Mouse (Mus musculus) layer of hippocampus, adult 11-12 months (tissue): Measurements from ENCODE around the gene Grasp.

Experiments
- DNase-seq: peaks from one replicate; pipeline ENCODE4 v3.0.0; 2022; ENCODE audit warnings: low spot score

Grasp gene

GRCm38 (mm10) chr15:101228866-101229590 is 5.0 kb downstream of the Grasp start:
- DNase-seq: no peak

DNA sequence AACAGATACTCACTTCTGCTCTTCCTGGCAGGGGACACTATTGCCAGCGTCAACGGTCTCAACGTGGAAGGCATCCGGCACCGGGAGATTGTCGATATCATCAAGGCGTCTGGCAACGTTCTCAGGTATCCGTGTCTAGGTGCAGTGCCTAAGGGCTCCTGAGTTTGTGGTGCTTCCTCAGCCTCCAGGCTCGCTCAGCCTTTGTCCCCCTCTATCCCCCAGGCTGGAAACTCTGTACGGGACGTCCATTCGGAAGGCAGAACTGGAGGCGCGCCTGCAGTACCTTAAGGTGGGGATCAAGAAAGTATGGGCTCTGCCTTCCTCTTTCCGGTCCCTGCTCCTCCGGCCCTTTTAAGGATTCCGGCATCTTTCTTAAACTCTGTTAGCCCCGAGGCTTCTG is 6.5 kb downstream of the Grasp start:
- no peak for DNase-seq

- no peak for DNase-seq
Measured at GRCm38 (mm10) chr15:101230995-101231647, 7.1 kb downstream of the Grasp start.

DNA sequence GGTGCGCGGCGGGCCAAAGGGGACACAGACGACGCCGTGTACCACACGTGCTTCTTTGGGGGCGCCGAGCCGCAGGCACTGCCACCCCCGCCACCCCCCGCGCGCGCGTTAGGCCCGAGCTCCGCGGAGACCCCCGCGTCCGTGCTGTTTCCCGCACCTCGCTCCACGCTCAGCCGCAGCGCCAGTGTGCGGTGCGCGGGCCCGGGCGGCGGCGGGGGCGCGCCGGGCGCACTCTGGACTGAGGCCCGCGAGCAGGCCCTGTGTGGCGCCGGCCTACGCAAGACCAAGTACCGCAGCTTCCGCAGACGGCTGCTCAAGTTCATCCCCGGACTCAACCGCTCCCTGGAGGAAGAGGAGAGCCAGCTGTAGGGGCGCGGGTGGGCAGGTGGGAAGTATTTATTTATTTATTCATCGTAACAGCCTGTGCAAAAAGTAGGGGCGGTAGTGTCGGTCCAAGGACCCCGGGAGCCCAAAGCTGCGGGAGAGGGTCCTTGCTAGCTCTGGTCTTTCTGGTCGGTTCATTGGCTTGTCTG is 7.7 kb downstream of the Grasp start:
- DNase-seq: no peak

DNA sequence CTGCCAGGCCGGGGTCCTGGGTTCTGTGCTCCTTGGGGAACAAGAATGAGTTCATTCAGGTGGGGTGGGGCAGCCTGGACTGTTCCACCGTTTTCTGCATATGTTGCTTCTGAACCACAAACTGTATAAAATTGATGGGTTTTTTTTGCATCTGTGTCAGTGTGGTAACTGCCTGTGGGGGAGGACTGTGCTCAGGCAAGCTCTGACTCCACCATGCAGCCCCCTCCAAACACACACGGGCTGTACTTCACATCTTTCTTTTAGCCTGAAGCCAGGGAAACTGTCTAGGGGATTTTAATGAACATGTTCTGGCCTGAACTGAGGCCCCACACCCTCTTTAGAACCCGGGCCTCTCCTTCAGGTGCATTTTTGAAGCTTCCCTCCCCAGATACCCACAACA is 8.6 kb downstream of the Grasp start:
- DNase-seq: no peak

DNA sequence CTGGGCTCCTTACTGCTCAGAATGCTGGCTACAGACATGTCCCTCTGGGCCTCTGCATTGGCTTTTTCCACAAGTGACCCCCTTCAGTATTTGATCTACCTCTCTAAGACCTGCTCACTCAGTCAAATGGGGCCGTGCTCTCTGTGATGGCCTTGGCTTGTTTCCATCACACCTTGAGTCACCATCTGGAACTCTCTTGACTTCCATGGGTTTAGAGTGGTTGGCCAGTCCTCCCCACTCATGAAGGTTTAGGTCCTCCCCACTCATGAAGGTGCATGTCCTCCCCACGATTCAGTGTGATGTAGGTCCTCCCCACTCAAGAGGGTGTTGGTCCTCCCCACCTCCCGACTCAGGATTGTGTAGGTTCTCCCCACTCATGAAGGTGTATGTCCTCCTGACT is 9.2 kb downstream of the Grasp start:
- DNase-seq: no peak

DNA sequence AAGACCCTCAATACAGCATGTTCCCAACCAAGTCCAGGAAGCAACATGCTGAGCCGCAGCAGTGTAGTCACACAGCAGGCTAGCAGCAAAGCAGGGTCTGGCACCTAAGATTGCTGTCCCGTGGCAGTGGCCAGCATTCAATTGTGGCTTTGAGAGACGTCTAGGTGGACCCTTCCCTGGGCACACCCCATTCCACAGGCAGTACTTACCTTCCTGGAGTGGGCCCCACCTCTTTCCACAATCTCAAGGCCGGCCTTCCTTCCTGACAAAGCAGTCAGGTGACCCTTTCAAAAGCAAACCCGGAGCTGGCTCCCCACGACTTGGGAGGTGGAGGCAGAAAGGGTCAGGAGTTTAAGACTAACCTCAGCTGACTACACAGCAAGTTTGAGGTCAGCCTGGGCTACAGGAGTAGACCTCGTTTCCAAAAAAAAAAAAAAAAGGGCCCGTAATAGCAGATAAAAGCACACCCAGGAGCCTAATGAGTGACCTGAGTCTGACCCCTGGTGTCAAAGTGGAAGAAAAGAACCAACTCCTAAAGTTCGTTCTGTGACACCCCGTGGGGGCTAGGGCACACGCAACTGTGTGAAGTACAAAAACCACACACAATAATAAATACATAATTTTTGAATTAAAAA is 9.8 kb downstream of the Grasp start:
- no peak for DNase-seq

DNA sequence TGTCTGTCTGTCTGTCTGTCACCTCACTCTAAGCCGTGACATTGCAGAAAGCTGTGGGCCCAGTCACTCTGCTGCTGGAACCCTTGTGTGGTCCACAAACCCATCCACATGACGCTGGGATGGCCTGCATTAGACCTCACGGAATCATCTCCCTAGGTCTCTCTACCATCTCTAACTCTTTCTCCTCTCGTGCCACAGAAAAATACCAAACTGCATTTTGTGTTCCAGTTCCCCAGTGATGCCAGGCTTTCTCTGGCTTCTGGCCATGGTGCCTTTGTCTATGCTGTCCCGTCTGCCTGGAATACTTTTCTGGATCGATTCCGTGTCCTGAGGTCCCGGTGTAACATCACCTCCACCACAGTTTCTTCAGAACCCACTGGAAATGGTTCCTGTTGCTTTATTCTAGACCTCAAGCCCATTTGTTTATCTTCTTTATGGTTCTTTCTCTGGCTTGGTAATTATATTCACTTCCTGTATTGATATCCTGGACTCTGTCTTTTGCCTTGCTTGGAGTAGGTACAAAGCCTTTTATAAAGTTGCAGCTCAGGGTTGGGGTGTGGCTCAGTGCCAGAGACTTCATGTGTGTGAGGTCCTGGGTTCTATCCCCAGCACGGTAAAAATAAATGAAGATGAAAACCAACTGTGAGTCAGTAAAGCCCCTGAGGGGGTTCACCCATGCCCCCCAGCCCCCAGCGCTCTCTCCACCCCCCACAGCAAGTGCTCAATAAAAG is 10.8 kb downstream of the Grasp start:
- no peak for DNase-seq

DNA sequence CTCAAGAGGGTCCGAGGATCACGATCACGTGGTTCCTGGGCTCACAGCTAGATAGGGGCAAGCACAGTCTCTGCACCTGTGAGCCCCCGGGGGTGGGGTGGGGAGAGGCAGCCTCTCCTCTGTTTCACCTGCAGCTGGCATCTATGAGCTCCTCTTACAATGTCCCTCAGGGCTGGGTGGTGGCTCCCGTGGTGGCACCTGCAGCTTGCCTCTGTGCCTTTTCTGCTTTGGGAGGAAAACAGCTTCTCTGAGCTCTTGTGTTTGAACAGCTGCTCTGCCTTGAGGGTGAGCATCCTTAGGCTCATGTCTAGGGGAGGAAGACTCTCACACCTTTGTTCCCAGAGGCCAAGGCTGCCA is 11.3 kb downstream of the Grasp start:
- DNase-seq: no peak

GRCm38 (mm10) chr15:101235728-101236327 is 11.8 kb downstream of the Grasp start:
- DNase-seq: no peak

GRCm38 (mm10) chr15:101236878-101237277 is 12.9 kb downstream of the Grasp start:
- DNase-seq: peak; percentile 74

DNA sequence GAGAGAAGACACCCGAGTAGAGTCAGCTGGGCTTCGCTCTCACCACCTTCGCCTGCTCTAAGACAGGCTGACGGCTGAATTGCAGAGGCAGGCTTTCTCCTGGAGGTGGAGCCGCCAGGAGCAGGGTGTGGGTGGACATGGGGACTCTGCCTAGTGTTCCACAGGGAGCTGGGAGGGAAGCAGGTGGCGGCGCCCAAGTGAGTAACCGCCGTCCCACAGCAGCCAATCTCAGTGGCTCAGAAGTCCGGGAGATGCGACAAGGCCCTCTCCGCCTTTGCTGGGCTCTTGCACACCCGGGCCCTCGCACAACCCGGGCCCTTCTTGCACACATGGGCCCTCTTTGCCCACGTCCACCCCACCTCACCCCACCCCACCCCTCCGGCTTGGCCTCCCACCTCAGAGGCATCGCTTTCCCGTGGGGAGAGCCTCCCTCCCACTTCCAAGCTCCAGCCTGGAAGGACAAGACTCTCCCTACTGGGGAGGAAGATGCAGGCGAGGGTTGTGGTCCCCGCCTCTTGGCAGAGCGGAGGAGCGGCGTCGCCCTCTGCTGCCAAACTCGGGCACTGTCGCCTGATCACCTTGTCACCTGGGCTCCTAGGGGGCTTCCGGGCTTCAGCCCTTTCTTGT is 15.0 kb downstream of the Grasp start:
- DNase-seq: peak; percentile 67

GRCm38 (mm10) chr15:101239821-101240220 is 15.8 kb downstream of the Grasp start:
- no peak for DNase-seq

GRCm38 (mm10) chr15:101240799-101241204 is 16.8 kb downstream of the Grasp start:
- peak; percentile 96 for DNase-seq

- DNase-seq: no peak
Measured at GRCm38 (mm10) chr15:101241236-101241635, 17.2 kb downstream of the Grasp start.

DNA sequence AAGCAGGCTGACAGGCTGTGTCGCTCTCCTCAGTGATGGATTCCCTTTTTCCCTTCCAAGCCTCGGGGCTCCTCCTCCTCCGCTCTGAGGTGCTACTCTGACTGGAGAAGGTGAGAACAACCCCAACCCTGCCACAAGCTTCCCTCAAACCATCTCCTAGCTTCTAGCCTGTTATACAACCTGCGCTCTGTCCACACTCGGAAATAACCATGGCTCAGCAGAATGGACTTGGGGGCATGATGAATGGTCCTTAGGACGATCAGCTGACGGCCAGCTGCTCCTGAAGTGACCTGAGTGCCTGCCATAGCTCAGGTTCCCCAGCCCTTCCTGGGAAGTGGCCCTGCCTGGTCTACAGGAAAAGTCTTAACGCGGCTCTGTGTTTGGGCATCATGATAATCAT is 17.9 kb downstream of the Grasp start:
- DNase-seq: no peak

DNA sequence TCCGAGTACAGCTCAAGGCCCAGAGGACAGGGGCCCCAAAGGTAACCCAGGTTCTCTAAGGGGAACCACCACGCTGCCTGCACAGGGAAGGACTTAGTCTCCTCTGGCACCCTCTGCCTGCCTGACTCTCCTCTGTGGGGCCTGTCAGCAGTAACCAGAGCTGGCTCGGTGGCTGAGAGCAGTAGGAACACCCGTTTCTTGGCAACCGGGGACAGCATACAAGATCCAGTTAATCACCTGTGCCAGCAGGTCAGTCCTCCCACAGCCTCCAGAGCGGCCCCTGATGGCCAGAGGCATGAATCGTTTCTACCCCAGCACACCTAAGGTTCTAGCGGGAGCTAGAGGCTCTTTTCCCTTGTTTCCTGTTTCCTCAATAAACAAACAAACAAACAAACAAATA is 18.7 kb downstream of the Grasp start:
- DNase-seq: no peak

- DNase-seq: no peak
Measured at GRCm38 (mm10) chr15:101244012-101244411, 20.0 kb downstream of the Grasp start.

DNA sequence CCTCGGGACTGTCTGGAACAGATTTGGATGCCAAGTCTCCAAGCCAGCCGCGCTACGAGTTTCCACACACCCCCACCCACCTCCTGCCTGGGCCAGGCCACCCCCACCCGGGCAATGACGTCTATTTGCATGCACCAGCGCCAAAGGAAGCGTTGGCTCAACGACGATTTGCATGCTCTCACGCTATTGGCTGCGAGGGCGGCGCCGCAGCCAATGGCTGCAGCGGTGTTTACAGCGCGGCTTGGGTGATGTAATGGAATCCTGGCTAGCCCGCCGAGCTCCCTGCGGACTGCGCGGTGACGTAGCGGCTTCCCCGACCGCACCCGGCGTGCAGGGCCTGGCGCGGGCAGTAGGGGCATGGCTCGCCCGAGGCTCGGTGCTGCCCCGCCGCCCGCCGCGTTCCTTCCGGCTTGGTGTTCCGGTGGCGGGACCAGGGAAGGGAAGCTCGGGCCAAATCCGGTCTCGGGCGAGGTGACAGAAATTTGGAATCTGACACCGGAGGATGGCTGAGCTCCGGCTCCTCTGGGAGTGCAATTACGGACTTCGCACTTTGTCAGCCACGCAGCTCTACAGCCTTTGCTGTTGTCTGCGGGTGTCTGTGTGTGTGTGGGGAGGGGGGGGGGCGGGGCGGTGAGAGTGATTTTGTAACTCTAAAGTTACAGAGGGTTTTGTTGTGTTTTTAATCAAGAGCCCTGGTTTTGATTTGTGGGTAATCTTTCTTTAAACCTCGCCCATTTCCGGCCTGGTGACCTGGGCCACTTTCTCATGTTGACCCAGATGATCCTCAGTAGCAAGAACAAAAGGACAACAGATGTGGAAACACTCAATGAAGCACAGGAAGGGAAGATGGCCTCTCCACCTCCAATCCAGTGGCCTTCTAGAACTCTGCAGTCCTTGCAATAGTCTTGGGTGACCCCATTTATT is 22.5 kb downstream of the Grasp start:
- peak; percentile 96 for DNase-seq

DNA sequence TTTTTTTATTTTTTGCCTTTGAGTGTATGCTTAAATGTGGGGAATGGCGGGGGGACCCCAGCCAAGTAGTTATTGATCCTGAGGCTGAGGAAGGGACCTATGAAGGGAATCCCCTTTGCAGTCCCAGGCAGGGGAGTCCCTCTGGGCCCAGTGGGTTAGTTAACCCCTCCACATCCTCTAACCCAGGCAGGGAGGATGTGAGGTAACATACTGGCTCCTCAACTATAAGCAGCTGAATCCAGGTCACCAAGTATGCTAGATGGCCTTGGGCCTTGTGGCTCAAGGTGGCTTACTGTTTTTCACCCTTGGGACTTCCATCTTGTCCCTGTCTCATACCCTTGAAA is 23.1 kb downstream of the Grasp start:
- no peak for DNase-seq
